Mouse (Mus musculus): Measurements from ENCODE around the gene Pafah1b2. TPM values are rescaled to one million over a fixed set of nuclear protein-coding genes. Genes with fewer than 3 reads are reported as not detected.

Gene Pafah1b2
- polyA plus RNA-seq, 1 experiment from 2014 or later, result 177 TPM

DNA sequence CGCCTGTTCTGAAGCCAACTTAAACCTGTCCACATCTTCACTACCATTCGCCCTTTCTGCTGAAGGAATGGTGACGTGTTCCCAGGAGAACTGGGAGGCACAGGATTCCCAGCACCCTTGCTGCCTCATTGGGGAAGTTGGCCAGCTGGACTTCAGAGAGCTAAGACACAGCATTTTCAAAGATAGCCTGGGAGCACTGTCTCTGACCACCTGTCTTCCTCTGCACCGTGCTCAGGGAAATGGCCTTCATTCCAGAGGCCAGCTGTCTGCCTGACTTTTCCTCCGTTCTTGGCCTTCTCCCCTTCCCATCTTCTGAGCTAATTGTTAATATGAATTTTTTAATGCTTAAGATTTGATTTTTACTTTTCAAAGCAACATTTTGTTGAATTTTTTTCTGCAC is 83.2 kb downstream of the Pafah1b2 start:
- Histone ChIP-seq H3K9ac (replicated peaks; ENCODE audit: low read depth, low read length) (no peak overlapping the region), H3K4me1 (ENCODE audit: control insufficient read depth, insufficient read depth, low read length) (peaks cover 8% of the 10 kb centered on the region; the same call in 1 of the 2 replicates), H3K36me3 (ENCODE audit: control insufficient read depth, insufficient read depth, low read length) (peaks cover 30% of the 10 kb centered on the region), H3K27me3 (ENCODE audit: control insufficient read depth, insufficient read depth, low read length) (no peaks in the 10 kb centered on the region), H3K4me3 (ENCODE audit: low read depth, low read length) (no peak overlapping the region), H3K9me3 (ENCODE audit: control insufficient read depth, low read depth, low read length) (no peaks in the 10 kb centered on the region), H3K4me2 (replicated peaks; ENCODE audit: low read depth, low read length) (no peak overlapping the region), H3K27ac (ENCODE audit: low read length) (no peak overlapping the region)
- ATAC-seq (ENCODE audit: insufficient number of reproducible peaks, insufficient read depth, low FRiP score, low read depth), result no peak
- WGBS, result 86% methylated on average over 5 of the region's 5 CpGs

DNA sequence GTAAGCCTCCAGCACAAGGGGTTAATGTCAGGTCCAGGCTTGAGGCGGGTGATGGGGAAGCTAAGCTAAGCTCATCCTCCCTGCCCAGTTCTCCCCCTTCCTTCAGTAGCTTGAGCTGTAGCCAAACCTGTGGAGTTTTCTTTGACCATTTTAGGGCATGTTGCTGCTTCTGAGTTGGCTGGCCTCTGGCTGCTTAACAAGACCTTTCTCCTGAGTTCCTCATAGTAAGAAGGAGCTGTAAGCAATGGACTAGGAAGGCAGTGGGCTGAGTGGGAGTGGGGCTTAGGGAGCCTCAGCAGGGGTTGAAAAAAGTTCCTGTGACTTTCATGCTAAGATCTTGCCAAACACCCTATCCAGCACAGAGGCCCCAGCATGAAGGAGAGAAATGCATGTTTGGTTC is 92.6 kb downstream of the Pafah1b2 start:
- peak overlapping the region; percentile 78 for H3K27ac ChIP-seq (ENCODE audit: low read length)
- no peaks in the 10 kb centered on the region for H3K9me3 ChIP-seq (ENCODE audit: control insufficient read depth, low read depth, low read length)
- H3K36me3 ChIP-seq (ENCODE audit: control insufficient read depth, insufficient read depth, low read length), result peaks cover 39% of the 10 kb centered on the region
- no peaks in the 10 kb centered on the region for H3K4me1 ChIP-seq (ENCODE audit: control insufficient read depth, insufficient read depth, low read length)
- WGBS, result 74% methylated on average over 1 of the region's 1 CpGs
- no peak overlapping the region for H3K4me2 ChIP-seq (replicated peaks; ENCODE audit: low read depth, low read length)
- no peaks in the 10 kb centered on the region for H3K27me3 ChIP-seq (ENCODE audit: control insufficient read depth, insufficient read depth, low read length)
- no peak overlapping the region for H3K4me3 ChIP-seq (ENCODE audit: low read depth, low read length)
- H3K9ac ChIP-seq (replicated peaks; ENCODE audit: low read depth, low read length), result no peak overlapping the region; the same call in 1 of the 2 replicates
- peak; percentile 53; the same call in 1 of the 2 replicates for ATAC-seq (ENCODE audit: insufficient number of reproducible peaks, insufficient read depth, low FRiP score, low read depth)

DNA sequence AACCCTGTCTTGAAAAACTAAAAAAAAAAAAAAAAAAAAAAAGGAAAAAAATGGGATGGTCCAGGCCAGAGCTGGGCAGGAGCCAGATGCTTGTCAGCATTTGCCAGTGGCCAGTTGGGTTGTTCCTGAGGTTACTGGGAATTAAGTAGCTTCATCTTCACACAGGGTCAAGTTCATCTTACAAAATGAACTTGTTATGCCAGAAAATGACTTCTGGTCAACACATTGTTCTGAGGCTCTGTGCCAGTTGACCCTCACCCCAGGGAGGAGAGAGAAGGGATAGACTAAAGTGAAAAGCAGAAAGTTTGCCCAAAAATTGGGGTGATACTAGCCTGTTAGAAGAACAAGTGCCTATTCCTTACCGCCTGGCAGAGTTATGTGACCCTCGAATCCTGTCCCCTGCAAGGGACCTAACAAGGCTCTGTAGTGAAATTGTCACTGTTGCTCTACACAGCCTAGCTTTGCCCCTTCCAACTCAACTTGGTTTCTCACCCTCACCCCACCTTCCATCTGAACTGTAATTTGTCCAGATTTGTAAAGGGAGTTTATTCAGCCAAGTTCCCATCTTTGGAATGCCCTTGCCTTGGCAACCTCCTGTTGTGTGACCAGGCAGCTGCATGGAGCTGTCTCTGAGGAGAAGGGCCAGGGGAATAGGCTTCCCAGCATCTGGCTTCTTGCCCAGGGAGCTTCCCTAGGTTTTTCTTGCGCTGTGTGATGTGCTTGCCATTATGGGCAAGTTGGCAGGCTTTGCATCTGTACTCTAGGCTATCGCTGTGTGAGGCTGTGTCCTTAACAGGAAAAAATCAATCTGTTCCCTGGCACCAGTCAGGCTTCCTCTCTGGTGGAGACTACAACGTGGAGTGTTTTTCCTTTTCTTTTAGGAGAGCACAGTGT is 95.2 kb downstream of the Pafah1b2 start:
- Histone ChIP-seq H3K27me3 (ENCODE audit: control insufficient read depth, insufficient read depth, low read length) (no peaks in the 10 kb centered on the region), H3K4me2 (replicated peaks; ENCODE audit: low read depth, low read length) (no peak overlapping the region), H3K9me3 (ENCODE audit: control insufficient read depth, low read depth, low read length) (no peaks in the 10 kb centered on the region), H3K4me3 (ENCODE audit: low read depth, low read length) (no peak overlapping the region), H3K36me3 (ENCODE audit: control insufficient read depth, insufficient read depth, low read length) (peaks cover 51% of the 10 kb centered on the region), H3K9ac (replicated peaks; ENCODE audit: low read depth, low read length) (no peak overlapping the region), H3K27ac (ENCODE audit: low read length) (peak overlapping the region; percentile 39; the same call in 1 of the 2 replicates), H3K4me1 (ENCODE audit: control insufficient read depth, insufficient read depth, low read length) (no peaks in the 10 kb centered on the region)
- 79% methylated on average over 5 of the region's 5 CpGs for WGBS
- no peak for ATAC-seq (ENCODE audit: insufficient number of reproducible peaks, insufficient read depth, low FRiP score, low read depth)

DNA sequence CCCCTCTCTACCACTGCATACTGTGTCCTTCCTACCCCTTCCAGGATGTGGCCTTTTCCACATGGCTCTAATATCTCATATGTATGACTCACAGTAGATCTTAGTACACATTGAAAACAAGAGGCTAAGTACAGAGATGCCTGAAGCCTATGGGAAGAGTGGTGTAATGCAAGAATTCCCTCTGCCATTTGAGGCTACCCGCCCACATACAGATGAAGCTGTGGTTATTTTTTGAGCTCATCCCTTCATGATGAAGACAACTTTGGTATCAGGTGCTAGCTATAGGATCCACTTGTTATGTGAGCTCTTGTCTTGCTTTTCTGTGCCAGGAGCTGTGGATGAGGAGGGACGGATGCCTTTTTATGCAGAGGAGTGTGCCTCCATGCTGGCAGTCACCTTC is 96.8 kb downstream of the Pafah1b2 start:
- Histone ChIP-seq H3K9me3 (ENCODE audit: control insufficient read depth, low read depth, low read length) (no peaks in the 10 kb centered on the region), H3K27ac (ENCODE audit: low read length) (no peak overlapping the region), H3K27me3 (ENCODE audit: control insufficient read depth, insufficient read depth, low read length) (no peaks in the 10 kb centered on the region), H3K4me1 (ENCODE audit: control insufficient read depth, insufficient read depth, low read length) (no peaks in the 10 kb centered on the region), H3K4me2 (replicated peaks; ENCODE audit: low read depth, low read length) (no peak overlapping the region), H3K4me3 (ENCODE audit: low read depth, low read length) (no peak overlapping the region), H3K9ac (replicated peaks; ENCODE audit: low read depth, low read length) (no peak overlapping the region), H3K36me3 (ENCODE audit: control insufficient read depth, insufficient read depth, low read length) (peaks cover 62% of the 10 kb centered on the region)
- 90% methylated on average over 2 of the region's 2 CpGs for WGBS
- ATAC-seq (ENCODE audit: insufficient number of reproducible peaks, insufficient read depth, low FRiP score, low read depth), result no peak

Small RNA genes lying within 50 kb of the gene (microRNA-seq; reads per million reads assigned to microRNA genes)
- not detected for gene Mir7087

Other genes starting within 250 kb of the Pafah1b2 start
- gene Cep164, start 184.0 kb downstream of the Pafah1b2 start, polyA plus RNA-seq (2014; fragmentation: Nextera tagmentation; extraction: Ambion mirVana), result 24.4 and 34.6 TPM in 2 replicates
- gene Bace1, start 174.1 kb downstream of the Pafah1b2 start, polyA plus RNA-seq (2014; fragmentation: Nextera tagmentation; extraction: Ambion mirVana), result 34.3 and 37.1 TPM in 2 replicates
- gene Pcsk7, start 106.2 kb downstream of the Pafah1b2 start, polyA plus RNA-seq (2014; fragmentation: Nextera tagmentation; extraction: Ambion mirVana), result 13.5 and 17.5 TPM in 2 replicates
- gene Rnf214, start 105.8 kb downstream of the Pafah1b2 start, polyA plus RNA-seq (2014; fragmentation: Nextera tagmentation; extraction: Ambion mirVana), result 65.4 and 77.0 TPM in 2 replicates
- 573 and 578 TPM in 2 replicates for gene Tagln, start 76.6 kb downstream of the Pafah1b2 start, polyA plus RNA-seq (2014; fragmentation: Nextera tagmentation; extraction: Ambion mirVana)
- gene Sidt2, start 57.4 kb downstream of the Pafah1b2 start, polyA plus RNA-seq (2014; fragmentation: Nextera tagmentation; extraction: Ambion mirVana), result 41.5 and 42.1 TPM in 2 replicates
- gene Sik3, start 130 bp upstream of the Pafah1b2 start, polyA plus RNA-seq (2014; fragmentation: Nextera tagmentation; extraction: Ambion mirVana), result 8.7 and 9.6 TPM in 2 replicates
- 70.2 and 73.0 TPM in 2 replicates for gene Apoa1, start 215.9 kb upstream of the Pafah1b2 start, polyA plus RNA-seq (2014; fragmentation: Nextera tagmentation; extraction: Ambion mirVana)
- gene Apoc3, start 222.9 kb upstream of the Pafah1b2 start, polyA plus RNA-seq (2014; fragmentation: Nextera tagmentation; extraction: Ambion mirVana), result not detected in 2 replicates
- gene Apoa4, start 228.0 kb upstream of the Pafah1b2 start, polyA plus RNA-seq (2014; fragmentation: Nextera tagmentation; extraction: Ambion mirVana), result 0.67 and 1.2 TPM in 2 replicates

All from stomach, embryonic 14.5 days (tissue).